Mouse (Mus musculus): ENCODE results near the gene Acss1.

DNA sequence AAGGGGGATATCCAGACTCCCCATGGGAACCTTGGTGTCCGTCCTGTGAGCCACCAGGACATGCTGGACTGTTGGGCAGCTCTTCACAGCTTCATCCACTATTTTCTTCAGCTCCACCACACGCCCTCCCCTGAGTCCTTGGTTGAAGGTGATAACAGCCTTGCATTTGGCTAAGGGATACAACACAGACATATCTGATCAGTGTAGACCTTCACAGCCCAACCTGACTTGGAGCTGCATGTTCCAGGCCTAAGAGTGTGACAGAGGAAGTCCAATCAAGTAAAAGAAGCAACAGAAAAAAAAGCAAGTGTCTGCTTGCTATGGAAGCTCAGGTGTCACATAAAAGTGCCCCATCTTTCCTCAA is 29.9 kb downstream of the Acss1 start:
- TF ChIP-seq POLR2A (IDR thresholded peaks at IDR 0.05; ENCODE audit: borderline replicate concordance, control insufficient read depth, low read depth, low read length) (no peak), CTCF (IDR thresholded peaks at IDR 0.05; ENCODE audit: control insufficient read depth, insufficient read depth, low read length) (no peak)
